Mouse (Mus musculus): ENCODE data around the gene Clic1. TPM values are rescaled to one million over a fixed set of nuclear protein-coding genes. Genes with fewer than 3 reads are reported as not detected.
"Not testable (repeated sequence)": the region's sequence is repeated elsewhere in the genome, so short reads cannot be mapped to it uniquely, and the experiment has no call there.

Clic1 gene
- polyA plus RNA-seq (2015; fragmentation: Nextera tagmentation; extraction: Ambion mirVana) = 112 and 121 TPM in 2 replicates

DNA sequence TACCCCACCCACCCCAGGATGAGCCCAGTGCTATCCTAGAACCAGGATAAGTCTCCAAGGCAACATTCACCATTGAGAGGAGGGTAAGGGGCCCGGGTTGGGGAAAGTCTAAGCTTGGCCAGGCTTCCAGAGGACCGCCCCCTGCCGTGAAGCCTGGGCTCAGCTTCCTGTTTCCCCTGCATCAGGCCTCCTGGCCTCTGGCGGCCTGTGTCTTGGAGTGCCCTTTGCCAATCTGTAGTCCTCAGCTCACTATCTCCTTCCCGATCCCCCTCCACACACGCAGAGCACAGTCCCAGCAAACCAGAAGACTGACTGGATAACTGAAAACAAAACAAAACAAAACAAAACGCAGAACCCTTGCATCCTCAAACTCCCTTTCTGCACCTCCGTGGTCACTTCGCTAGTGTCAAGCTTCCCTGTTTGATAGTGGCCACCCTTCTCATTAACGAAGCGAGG, at the start of gene Clic1:
Clic1 (plus strand) TSS at position 406 of the 456 bp plus-strand sequence.
- Histone ChIP-seq H3K9ac (ENCODE audit: low read depth, low read length) (peak within 1 kb of the TSS; percentile 81), H3K4me3 (ENCODE audit: low read depth, low read length) (peak within 1 kb of the TSS; percentile 70), H3K27ac (ENCODE audit: low read length) (peak within 1 kb of the TSS; percentile 92), H3K36me3 (ENCODE audit: control insufficient read depth, insufficient read depth) (peaks cover 23% of the 10 kb centered on the region), H3K9me3 (replicated peaks; ENCODE audit: control insufficient read depth, low read length) (no peaks in the 10 kb centered on the region), H3K4me1 (ENCODE audit: control insufficient read depth, low read depth, low read length) (peaks cover 70% of the 10 kb centered on the region), H3K27me3 (ENCODE audit: control insufficient read depth, insufficient read depth, low read depth, low read length) (no peaks in the 10 kb centered on the region), H3K4me2 (ENCODE audit: low read depth, low read length) (peak within 1 kb of the TSS; percentile 99)
- ATAC-seq (ENCODE audit: low read depth) = no peak
- 2% methylated on average over 11 of the region's 11 CpGs for WGBS (ENCODE audit: insufficient replicate concordance)

GRCm38 (mm10) chr17:35000717-35001451, 48.9 kb upstream of the Clic1 start, which contains the start of gene Vars:
Gene Vars (plus strand): TSS chr17:35000987.
- peak within 1 kb of the TSS; percentile 97 for H3K27ac ChIP-seq (ENCODE audit: low read length)
- H3K27me3 ChIP-seq (ENCODE audit: control insufficient read depth, insufficient read depth, low read depth, low read length) = no peaks in the 10 kb centered on the region
- H3K9ac ChIP-seq (ENCODE audit: low read depth, low read length) = peak within 1 kb of the TSS; percentile 95
- under 1% methylated on average over 77 of the region's 83 CpGs for WGBS (ENCODE audit: insufficient replicate concordance)
- H3K9me3 ChIP-seq (replicated peaks; ENCODE audit: control insufficient read depth, low read length) = no peaks in the 10 kb centered on the region
- H3K36me3 ChIP-seq (ENCODE audit: control insufficient read depth, insufficient read depth) = peaks cover 29% of the 10 kb centered on the region
- ATAC-seq (ENCODE audit: low read depth) = peak; percentile 83
- H3K4me2 ChIP-seq (ENCODE audit: low read depth, low read length) = peak within 1 kb of the TSS; percentile 95
- H3K4me1 ChIP-seq (ENCODE audit: control insufficient read depth, low read depth, low read length) = peaks cover 49% of the 10 kb centered on the region
- H3K4me3 ChIP-seq (ENCODE audit: low read depth, low read length) = peak within 1 kb of the TSS; percentile 82

DNA sequence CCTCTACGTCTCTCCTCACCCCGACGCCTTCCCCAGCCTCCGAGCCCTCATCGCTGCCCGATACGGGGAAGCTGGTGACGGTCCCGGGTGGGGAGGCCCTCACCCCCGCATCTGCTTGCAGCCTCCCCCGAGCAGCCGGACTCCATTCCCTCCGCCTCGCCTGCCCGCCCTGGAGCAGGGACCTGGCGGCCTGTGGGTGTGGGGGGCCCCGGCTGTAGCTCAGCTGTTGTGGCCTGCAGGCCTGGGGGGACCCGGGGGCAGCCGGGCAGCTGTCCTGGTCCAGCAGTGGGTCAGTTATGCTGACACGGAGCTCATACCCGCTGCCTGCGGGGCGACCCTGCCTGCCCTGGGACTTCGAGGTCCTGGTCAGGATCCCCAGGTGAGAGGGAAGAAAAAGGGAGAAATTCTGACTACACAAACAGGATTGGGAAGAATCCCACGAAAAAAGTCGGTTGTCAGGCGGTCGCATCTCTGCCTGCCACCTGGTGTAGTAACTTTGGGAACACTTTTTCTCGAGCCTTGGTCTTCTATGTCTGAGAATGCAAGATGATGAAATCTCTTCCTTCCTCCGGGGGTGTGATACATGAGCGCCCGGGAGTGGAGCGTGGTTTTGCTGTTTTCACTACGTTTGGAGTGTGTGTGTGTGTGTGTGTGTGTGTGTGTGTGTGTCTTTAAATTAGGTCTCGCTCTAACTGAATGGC, 48.2 kb upstream of the Clic1 start:
- WGBS (ENCODE audit: insufficient replicate concordance) = under 1% methylated on average over 35 of the region's 35 CpGs
- no peaks in the 10 kb centered on the region for H3K27me3 ChIP-seq (ENCODE audit: control insufficient read depth, insufficient read depth, low read depth, low read length)
- H3K4me2 ChIP-seq (ENCODE audit: low read depth, low read length) = peak overlapping the region; percentile 95
- no peaks in the 10 kb centered on the region for H3K9me3 ChIP-seq (replicated peaks; ENCODE audit: control insufficient read depth, low read length)
- H3K27ac ChIP-seq (ENCODE audit: low read length) = peak overlapping the region; percentile 97
- peaks cover 46% of the 10 kb centered on the region for H3K4me1 ChIP-seq (ENCODE audit: control insufficient read depth, low read depth, low read length)
- peaks cover 31% of the 10 kb centered on the region for H3K36me3 ChIP-seq (ENCODE audit: control insufficient read depth, insufficient read depth)
- H3K4me3 ChIP-seq (ENCODE audit: low read depth, low read length) = peak overlapping the region; percentile 82
- H3K9ac ChIP-seq (ENCODE audit: low read depth, low read length) = peak overlapping the region; percentile 95
- ATAC-seq (ENCODE audit: low read depth) = peak; percentile 6

DNA sequence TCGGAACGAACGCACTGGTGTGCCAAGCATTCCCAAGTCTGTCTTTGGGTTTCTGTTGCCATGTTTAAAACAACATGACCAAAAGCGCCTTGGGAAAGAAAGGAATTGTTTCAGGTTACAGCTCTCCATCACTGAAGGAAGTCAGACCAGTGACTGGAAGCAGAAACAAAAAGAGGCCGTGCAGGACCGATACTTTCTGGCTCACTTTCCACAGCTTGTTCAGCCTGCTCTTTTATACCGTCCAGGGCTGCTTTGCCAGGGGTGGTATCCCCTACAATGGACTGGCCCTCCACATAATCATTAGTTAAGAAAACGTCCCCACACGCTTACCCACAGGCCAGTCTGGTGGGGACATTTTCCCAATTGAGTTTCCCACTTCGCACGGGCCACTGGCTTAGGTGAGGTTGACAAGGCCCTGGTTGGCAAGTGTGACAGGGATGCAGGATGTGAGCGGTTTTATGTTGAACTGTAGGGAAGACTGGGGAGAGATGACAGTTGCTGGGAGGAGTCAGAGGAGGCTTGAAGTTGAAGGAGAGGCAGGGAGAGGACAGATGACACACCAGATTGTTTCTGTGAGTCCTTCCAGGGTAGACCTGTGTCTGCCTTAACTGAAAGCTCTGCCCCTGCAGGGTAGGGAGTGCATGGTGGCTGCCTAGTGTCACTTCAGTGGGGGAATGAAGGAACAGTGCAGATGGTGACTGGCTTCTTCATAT, 47.5 kb upstream of the Clic1 start:
- Histone ChIP-seq H3K4me2 (ENCODE audit: low read depth, low read length) (peak overlapping the region; percentile 95), H3K4me1 (ENCODE audit: control insufficient read depth, low read depth, low read length) (peaks cover 40% of the 10 kb centered on the region), H3K27me3 (ENCODE audit: control insufficient read depth, insufficient read depth, low read depth, low read length) (no peaks in the 10 kb centered on the region), H3K27ac (ENCODE audit: low read length) (peak overlapping the region; percentile 97), H3K36me3 (ENCODE audit: control insufficient read depth, insufficient read depth) (peaks cover 31% of the 10 kb centered on the region), H3K4me3 (ENCODE audit: low read depth, low read length) (peak overlapping the region; percentile 82), H3K9ac (ENCODE audit: low read depth, low read length) (peak overlapping the region; percentile 95), H3K9me3 (replicated peaks; ENCODE audit: control insufficient read depth, low read length) (no peaks in the 10 kb centered on the region)
- ATAC-seq (ENCODE audit: low read depth) = peak; percentile 11; the same call in 1 of the 2 replicates
- 2% methylated on average over 12 of the region's 12 CpGs for WGBS (ENCODE audit: insufficient replicate concordance)

GRCm38 (mm10) chr17:35003022-35003838, 46.5 kb upstream of the Clic1 start:
- WGBS (ENCODE audit: insufficient replicate concordance) = 35% methylated on average over 9 of the region's 9 CpGs
- no peak for ATAC-seq (ENCODE audit: low read depth)
- Histone ChIP-seq H3K4me3 (ENCODE audit: low read depth, low read length) (peak overlapping the region; percentile 82), H3K36me3 (ENCODE audit: control insufficient read depth, insufficient read depth) (peaks cover 31% of the 10 kb centered on the region), H3K27me3 (ENCODE audit: control insufficient read depth, insufficient read depth, low read depth, low read length) (no peaks in the 10 kb centered on the region), H3K9me3 (replicated peaks; ENCODE audit: control insufficient read depth, low read length) (no peaks in the 10 kb centered on the region), H3K4me1 (ENCODE audit: control insufficient read depth, low read depth, low read length) (peaks cover 32% of the 10 kb centered on the region), H3K4me2 (ENCODE audit: low read depth, low read length) (peak overlapping the region; percentile 95), H3K9ac (ENCODE audit: low read depth, low read length) (peak overlapping the region; percentile 95), H3K27ac (ENCODE audit: low read length) (peak overlapping the region; percentile 97)

DNA sequence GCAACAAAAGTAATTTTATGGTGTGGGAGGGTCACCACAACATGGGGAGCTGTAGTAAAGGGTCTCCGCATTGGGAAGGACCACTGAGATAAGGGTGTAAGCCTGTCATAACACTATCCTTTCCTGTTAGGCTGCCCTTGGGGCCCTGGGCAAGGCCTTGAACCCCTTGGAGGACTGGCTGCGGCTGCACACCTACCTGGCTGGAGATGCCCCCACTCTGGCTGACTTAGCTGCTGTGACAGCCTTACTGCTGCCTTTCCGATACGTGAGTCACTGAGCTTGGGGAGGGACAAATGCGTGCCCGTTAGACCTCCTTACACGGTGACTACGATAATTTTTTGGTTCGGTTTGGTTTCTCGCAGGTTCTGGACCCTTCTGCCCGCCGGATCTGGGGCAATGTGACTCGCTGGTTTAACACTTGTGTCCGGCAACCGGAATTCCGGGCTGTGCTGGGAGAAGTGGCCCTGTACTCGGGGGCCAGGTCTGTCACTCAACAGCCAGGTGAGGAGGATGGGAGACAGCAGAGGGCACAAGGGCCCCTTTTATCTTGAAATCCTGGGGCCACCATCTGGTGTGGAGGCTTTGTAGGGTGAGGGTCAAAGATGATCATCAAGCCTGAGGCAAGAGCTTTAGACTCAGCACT, 45.6 kb upstream of the Clic1 start:
- Histone ChIP-seq H3K9me3 (replicated peaks; ENCODE audit: control insufficient read depth, low read length) (no peaks in the 10 kb centered on the region), H3K27me3 (ENCODE audit: control insufficient read depth, insufficient read depth, low read depth, low read length) (no peaks in the 10 kb centered on the region), H3K4me1 (ENCODE audit: control insufficient read depth, low read depth, low read length) (peaks cover 23% of the 10 kb centered on the region), H3K27ac (ENCODE audit: low read length) (no peak overlapping the region), H3K36me3 (ENCODE audit: control insufficient read depth, insufficient read depth) (peaks cover 38% of the 10 kb centered on the region), H3K4me3 (ENCODE audit: low read depth, low read length) (no peak overlapping the region), H3K4me2 (ENCODE audit: low read depth, low read length) (no peak overlapping the region), H3K9ac (ENCODE audit: low read depth, low read length) (no peak overlapping the region)
- ATAC-seq (ENCODE audit: low read depth) = no peak
- 87% methylated on average over 17 of the region's 17 CpGs for WGBS (ENCODE audit: insufficient replicate concordance)

DNA sequence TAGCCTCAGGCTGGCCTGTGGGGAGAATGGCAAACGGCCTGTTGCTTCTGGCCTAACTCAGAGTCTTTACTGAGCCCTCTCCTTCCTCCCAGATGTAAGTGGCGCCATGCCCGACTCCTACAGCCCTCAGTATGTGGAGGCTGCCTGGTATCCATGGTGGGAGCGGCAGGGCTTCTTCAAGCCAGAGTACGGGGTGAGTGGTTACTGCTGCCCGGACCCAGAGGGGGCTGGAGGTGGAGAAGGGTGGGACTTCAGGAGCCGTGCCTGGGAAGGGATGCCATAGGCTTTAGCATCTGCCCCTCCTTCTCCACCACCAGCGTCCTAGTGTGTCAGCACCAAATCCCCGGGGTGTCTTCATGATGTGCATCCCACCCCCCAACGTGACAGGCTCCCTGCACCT, 44.6 kb upstream of the Clic1 start:
- no peaks in the 10 kb centered on the region for H3K9me3 ChIP-seq (replicated peaks; ENCODE audit: control insufficient read depth, low read length)
- 86% methylated on average over 10 of the region's 10 CpGs for WGBS (ENCODE audit: insufficient replicate concordance)
- no peak overlapping the region for H3K9ac ChIP-seq (ENCODE audit: low read depth, low read length)
- peaks cover 38% of the 10 kb centered on the region for H3K36me3 ChIP-seq (ENCODE audit: control insufficient read depth, insufficient read depth)
- H3K27ac ChIP-seq (ENCODE audit: low read length) = no peak overlapping the region
- H3K27me3 ChIP-seq (ENCODE audit: control insufficient read depth, insufficient read depth, low read depth, low read length) = no peaks in the 10 kb centered on the region
- H3K4me2 ChIP-seq (ENCODE audit: low read depth, low read length) = no peak overlapping the region
- peaks cover 21% of the 10 kb centered on the region for H3K4me1 ChIP-seq (ENCODE audit: control insufficient read depth, low read depth, low read length)
- no peak overlapping the region for H3K4me3 ChIP-seq (ENCODE audit: low read depth, low read length)
- ATAC-seq (ENCODE audit: low read depth) = no peak

DNA sequence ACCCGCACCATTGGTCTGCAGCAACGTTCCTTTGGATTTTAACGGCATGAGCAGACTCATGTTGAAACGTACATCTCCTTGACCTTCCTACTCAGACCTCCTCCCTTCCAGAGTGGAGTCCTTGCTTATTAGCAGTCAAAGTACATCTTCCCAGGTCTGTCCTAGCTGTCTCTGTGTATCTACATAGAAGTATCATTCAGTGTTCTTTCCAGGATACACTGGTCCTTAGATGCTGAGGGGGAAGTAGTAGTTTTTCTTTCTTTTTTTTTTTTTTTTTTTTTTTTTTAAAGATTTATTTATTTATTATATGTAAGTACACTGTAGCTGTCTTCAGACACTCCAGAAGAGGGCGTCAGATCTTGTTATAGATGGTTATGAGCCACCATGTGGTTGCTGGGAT, 43.9 kb upstream of the Clic1 start:
- H3K9ac ChIP-seq (ENCODE audit: low read depth, low read length); H3K4me2 ChIP-seq (ENCODE audit: low read depth, low read length); H3K27me3 ChIP-seq (ENCODE audit: control insufficient read depth, insufficient read depth, low read depth, low read length); H3K4me3 ChIP-seq (ENCODE audit: low read depth, low read length); ATAC-seq (ENCODE audit: low read depth); H3K9me3 ChIP-seq (replicated peaks; ENCODE audit: control insufficient read depth, low read length); H3K27ac ChIP-seq (ENCODE audit: low read length): not testable (repeated sequence)
- Histone ChIP-seq H3K36me3 (ENCODE audit: control insufficient read depth, insufficient read depth) (peaks cover 45% of the 10 kb centered on the region), H3K4me1 (ENCODE audit: control insufficient read depth, low read depth, low read length) (peaks cover 21% of the 10 kb centered on the region)
- WGBS (ENCODE audit: insufficient replicate concordance) = 88% methylated on average over 4 of the region's 5 CpGs
